Comparison of ENCODE assay signal across 8 mouse cellular contexts in the genomic region with DNA sequence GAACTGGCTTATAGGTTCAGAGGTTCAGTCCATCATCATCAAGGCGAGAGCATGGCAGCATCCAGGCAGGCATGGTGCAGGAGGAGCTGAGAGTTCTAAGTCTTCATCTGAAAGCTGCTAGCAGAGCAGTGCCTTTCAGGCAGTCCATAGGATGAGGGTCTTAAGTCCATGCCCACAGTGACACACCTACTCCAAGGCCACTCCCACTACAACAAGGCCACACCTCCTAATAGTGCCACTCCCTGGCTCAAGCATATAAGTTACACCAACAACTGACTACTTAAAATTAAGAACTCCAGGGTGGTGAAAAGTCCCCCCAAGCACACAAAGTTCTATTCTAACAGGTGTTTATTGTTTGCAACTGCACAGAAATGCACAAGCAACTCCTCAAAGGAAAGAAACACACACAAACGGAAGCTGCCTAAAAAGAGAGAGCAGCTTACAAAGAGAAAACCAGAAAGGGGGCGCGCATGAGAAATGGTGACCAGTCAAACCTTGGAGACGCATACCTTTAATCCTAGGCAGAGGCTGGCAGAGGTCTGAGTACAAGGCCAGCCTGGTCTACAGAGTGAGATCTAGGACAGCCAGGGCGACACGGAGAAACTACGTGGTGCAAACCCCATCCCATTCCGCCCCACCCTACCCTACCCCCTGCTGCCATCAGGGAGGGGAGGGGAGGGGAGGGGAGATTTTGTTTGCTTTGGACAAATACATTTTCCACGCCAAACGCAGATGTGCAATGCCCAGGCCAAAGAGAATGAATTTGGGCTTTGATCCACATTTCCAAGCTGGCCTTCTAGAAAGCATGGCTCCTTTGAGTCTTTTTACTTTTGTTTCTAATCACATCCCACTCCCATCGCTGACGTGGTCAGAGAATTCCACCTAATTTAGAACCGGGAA. TPM values are rescaled to one million over a fixed set of nuclear protein-coding genes. Genes with fewer than 3 reads are reported as not detected.
DNase-seq lines count a peak whose midpoint lies in the region; TF ChIP-seq lines count a peak whose summit lies in the region.

No protein-coding gene starts in this region.

- peak overlapping the region; percentile 77 for H3K27ac ChIP-seq in small intestine, adult 2 months (ENCODE audit: insufficient read depth, low read depth, low read length)

- peak; percentile 17 for DNase-seq in gastrocnemius, postnatal 10 days
- DNase-seq in gastrocnemius, postnatal 14 days = no peak
- peak; percentile 24 to 38 for DNase-seq in adrenal gland, postnatal 36 days
- DNase-seq in heart, adult 18-20 months = peak; percentile 35 to 62
- peak; percentile 19 for DNase-seq in kidney, adult 9 months
- DNase-seq in lung, postnatal 25 days (ENCODE audit: low spot score) = peak; percentile 39
- no peak for DNase-seq in frontal cortex, postnatal 14 days (ENCODE audit: low spot score in 2 of 2)

- peaks cover 6% of the 10 kb centered on the region; the same call in 1 of the 2 replicates for H3K4me1 ChIP-seq in small intestine, adult 2 months (ENCODE audit: control insufficient read depth, insufficient read depth, insufficient read length, low read length)

- WGBS in small intestine, adult 2 months = 5% methylated on average over 14 of the region's 14 CpGs

- TF ChIP-seq CTCF in small intestine, adult 2 months (IDR thresholded peaks at IDR 0.05; ENCODE audit: extremely low read depth, insufficient read length, insufficient replicate concordance, low read depth, low read length) = no peak

- H3K4me3 ChIP-seq in small intestine, adult 2 months (ENCODE audit: low read depth, low read length) = peak overlapping the region; percentile 94

- TF ChIP-seq POLR2A in small intestine, adult 2 months (IDR thresholded peaks at IDR 0.05; ENCODE audit: low read depth, low read length) = no peak

- no peaks in the 10 kb centered on the region for H3K27me3 ChIP-seq in small intestine, adult 2 months (ENCODE audit: control insufficient read depth, insufficient read depth, low read length)

- H3K36me3 ChIP-seq in small intestine, adult 2 months (ENCODE audit: control insufficient read depth, insufficient read depth, low read length) = no peaks in the 10 kb centered on the region

- intact Hi-C loops in gastrocnemius, postnatal 14 days (cut with DNase I; ENCODE audit: low total_unique reads) = loop anchor here (10.0 kb wide), 1 partner anchor 84 kb away; no protein-coding TSS in a partner anchor

RNA-seq across cellular contexts. Expression of gene Fam114a1, which starts 0.7 kb away (rescaled TPM):
- total RNA-seq in gastrocnemius, postnatal 10 days (2021) = 10 to 100 TPM; 38.2 to 48.7 TPM
- 10 to 100 TPM; 20.2 to 31.6 TPM for total RNA-seq in gastrocnemius, postnatal 14 days (2021)
- total RNA-seq in adrenal gland, postnatal 36 days (2021) = 10 to 100 TPM; 23.9 to 25.0 TPM
- total RNA-seq in heart, adult 18-20 months (2021) = 10 to 100 TPM; 12.3 to 15.6 TPM
- polyA plus RNA-seq in small intestine, adult 2 months (2012; rRNA removed) = 15.4 and 18.9 TPM in 2 replicates

RNA-seq across cellular contexts. Expression of gene Tlr6, which starts 9.3 kb away (rescaled TPM):
- total RNA-seq in gastrocnemius, postnatal 10 days (2021) = 1 to 10 TPM; 1.8 to 2.3 TPM
- total RNA-seq in gastrocnemius, postnatal 14 days (2021) = 1 to 10 TPM; 1.4 to 1.9 TPM
- total RNA-seq in adrenal gland, postnatal 36 days (2021) = 1 to 10 TPM; 1.4 to 1.8 TPM
- under 1 TPM; 0.51 to 0.60 TPM for total RNA-seq in heart, adult 18-20 months (2021)
- polyA plus RNA-seq in small intestine, adult 2 months (2012; rRNA removed) = 0.28 and 0.37 TPM in 2 replicates

RNA-seq across cellular contexts. Expression of gene Tlr1, which starts 35.8 kb away (rescaled TPM):
- under 1 TPM; 0.68 to 0.75 TPM for total RNA-seq in gastrocnemius, postnatal 10 days (2021)
- total RNA-seq in gastrocnemius, postnatal 14 days (2021) = under 1 TPM; 0.18 to 0.39 TPM
- total RNA-seq in adrenal gland, postnatal 36 days (2021) = 1 to 10 TPM in 1 of 2 experiments, under 1 TPM in 1; 0.79 to 1.8 TPM
- 1 to 10 TPM in 1 of 2 experiments, under 1 TPM in 1; 0.37 to 1.4 TPM for total RNA-seq in heart, adult 18-20 months (2021)
- polyA plus RNA-seq in small intestine, adult 2 months (2012; rRNA removed) = 1.4 and 1.5 TPM in 2 replicates

Comparison
In these comparisons a context has a peak if more than half of its experiments do, and no peak if none do; other contexts are left out.
1. DNase-seq: peak in gastrocnemius, postnatal 10 days (single experiment), adrenal gland, postnatal 36 days (2 of 2), heart, adult 18-20 months (2 of 2), kidney, adult 9 months (single experiment) and lung, postnatal 25 days (single experiment); none in gastrocnemius, postnatal 14 days (single experiment) and frontal cortex, postnatal 14 days (0 of 2).